Mouse (Mus musculus) CD8-positive naive resting alpha-beta T cell, adult 2 months (primary cell): ENCODE data around the gene Hist1h2ae.

Source experiments
- DNase-seq, 2 experiments: peaks; one replicate each; pipeline ENCODE4 v3.0.0; 2022; ENCODE audit warnings: low read depth in 2 of 2, low spot score in 2 of 2

The Hist1h2ae gene

GRCm38 (mm10) chr13:23523976-23524375 is 47.0 kb downstream of the Hist1h2ae start:
- no peak for DNase-seq

- peak; percentile 74 to 76 for DNase-seq
Measured at GRCm38 (mm10) chr13:23521703-23522102, 49.3 kb downstream of the Hist1h2ae start.
